Mouse (Mus musculus): Measurements from ENCODE around the gene Negr1. TPM values are rescaled to one million over a fixed set of nuclear protein-coding genes. Genes with fewer than 3 reads are reported as not detected.
A peak's percentile ranks its signal among the peaks of the same experiment; 100 is the strongest.

Gene Negr1
- total and polyA plus RNA-seq, 3 experiments: 0.65 to 1.1 (median 1.1) TPM

DNA sequence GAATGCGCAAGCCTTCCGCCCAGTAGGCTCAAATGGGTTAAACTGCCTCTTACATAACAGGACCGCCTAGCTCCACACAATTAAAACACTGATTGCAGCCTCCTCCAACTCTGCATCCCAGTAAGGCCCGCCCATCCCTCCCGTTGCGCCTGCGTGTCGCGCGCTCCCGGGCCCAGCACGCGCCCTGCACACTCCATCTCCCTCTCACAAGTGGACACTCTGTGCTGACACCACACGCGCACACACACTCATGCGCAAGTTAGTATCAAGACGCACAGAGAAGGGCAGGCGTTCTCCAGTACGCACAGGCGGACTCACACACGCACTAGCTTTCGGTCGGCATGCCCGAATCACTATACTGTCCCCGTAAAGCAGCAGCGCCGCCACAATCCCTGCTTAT lies 828 bp upstream of the Negr1 start:
- peak; percentile 71 to 75 for DNase-seq
- intact Hi-C loops (cut with DNase I): no loop called here
- under 1% methylated on average over 27 of the region's 27 CpGs for WGBS
- peak overlapping the region; percentile 35 for H3K4me3 ChIP-seq
- H3K4me1 ChIP-seq (ENCODE audit: control insufficient read depth, insufficient read depth, low read length): no peaks in the 10 kb centered on the region
- peak overlapping the region; percentile 69 for H3K9ac ChIP-seq (ENCODE audit: low read depth, low read length)
- no peaks in the 10 kb centered on the region for H3K36me3 ChIP-seq (ENCODE audit: control insufficient read depth, insufficient read depth, low read length)
- no peak for TF ChIP-seq CTCF (IDR thresholded peaks at IDR 0.05)
- TF ChIP-seq POLR2A (IDR thresholded peaks at IDR 0.05; ENCODE audit: insufficient read depth, low read depth, low read length): peak; percentile 83
- no peak for TF ChIP-seq EP300 (IDR thresholded peaks at IDR 0.05; ENCODE audit: insufficient read depth, low read depth, low read length)
- no peak overlapping the region for H3K27ac ChIP-seq
- no peaks in the 10 kb centered on the region; the same call in 1 of the 2 replicates for H3K27me3 ChIP-seq (ENCODE audit: control insufficient read depth, insufficient read depth, low read length)
- H3K79me2 ChIP-seq (replicated peaks; ENCODE audit: control insufficient read depth, insufficient read depth, low read length): no peaks in the 10 kb centered on the region

DNA sequence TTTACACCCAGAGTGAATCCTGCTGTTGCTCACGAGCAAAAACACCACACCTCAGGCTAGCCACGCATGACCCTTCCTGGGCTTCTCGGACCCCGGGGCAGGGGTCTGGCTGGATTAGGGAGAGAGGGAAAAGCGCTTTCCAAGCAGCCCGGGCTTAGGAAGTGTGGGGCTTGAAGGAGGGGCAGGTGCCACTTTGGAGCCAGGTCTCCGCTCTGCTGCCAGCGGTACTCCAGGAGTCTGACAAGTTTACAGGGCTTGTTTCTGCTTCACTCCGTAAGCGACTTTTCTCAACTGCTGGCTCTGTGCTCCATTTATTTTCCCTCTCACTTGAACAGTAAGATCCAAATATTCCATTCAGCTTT lies 811 bp downstream of the Negr1 start:
- no peaks in the 10 kb centered on the region for H3K36me3 ChIP-seq (ENCODE audit: control insufficient read depth, insufficient read depth, low read length)
- H3K79me2 ChIP-seq (replicated peaks; ENCODE audit: control insufficient read depth, insufficient read depth, low read length): no peaks in the 10 kb centered on the region
- intact Hi-C loops (cut with DNase I): no loop called here
- DNase-seq: peak in 1 of 2 experiments; percentile 24
- WGBS: 2% methylated on average over 10 of the region's 10 CpGs
- no peak overlapping the region for H3K27ac ChIP-seq
- H3K4me3 ChIP-seq: peak overlapping the region; percentile 45
- no peak overlapping the region for H3K9ac ChIP-seq (ENCODE audit: low read depth, low read length)
- H3K4me1 ChIP-seq (ENCODE audit: control insufficient read depth, insufficient read depth, low read length): no peaks in the 10 kb centered on the region
- H3K27me3 ChIP-seq (ENCODE audit: control insufficient read depth, insufficient read depth, low read length): no peaks in the 10 kb centered on the region; the same call in 1 of the 2 replicates
- TF ChIP-seq CTCF (IDR thresholded peaks at IDR 0.05) (no peak), POLR2A (IDR thresholded peaks at IDR 0.05; ENCODE audit: insufficient read depth, low read depth, low read length) (no peak), EP300 (IDR thresholded peaks at IDR 0.05; ENCODE audit: insufficient read depth, low read depth, low read length) (no peak)

DNA sequence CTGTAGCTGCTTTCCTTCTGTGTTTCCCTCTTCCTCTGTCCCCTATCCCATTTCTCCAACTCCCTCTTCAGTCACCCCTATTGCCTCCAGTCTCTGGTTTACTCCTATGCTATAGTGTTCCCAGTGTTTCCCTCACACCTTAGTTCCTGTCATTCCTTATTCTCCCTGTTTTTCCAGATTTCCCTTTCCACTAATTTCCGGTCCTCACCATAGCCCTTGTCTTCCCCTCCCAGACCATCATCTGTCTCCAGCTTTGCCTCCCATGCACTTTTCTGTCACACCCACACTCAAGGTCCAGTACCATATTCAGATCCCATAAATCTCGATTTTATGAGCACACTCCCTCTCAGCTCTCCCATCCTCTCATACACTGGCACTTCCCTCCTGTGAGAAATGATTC lies 1.2 kb downstream of the Negr1 start:
- WGBS: 13% methylated on average over 2 of the region's 2 CpGs
- H3K36me3 ChIP-seq (ENCODE audit: control insufficient read depth, insufficient read depth, low read length): no peaks in the 10 kb centered on the region
- H3K9ac ChIP-seq (ENCODE audit: low read depth, low read length): no peak overlapping the region
- no peak overlapping the region for H3K4me3 ChIP-seq
- intact Hi-C loops (cut with DNase I): no loop called here
- no peaks in the 10 kb centered on the region; the same call in 1 of the 2 replicates for H3K27me3 ChIP-seq (ENCODE audit: control insufficient read depth, insufficient read depth, low read length)
- no peak for TF ChIP-seq EP300 (IDR thresholded peaks at IDR 0.05; ENCODE audit: insufficient read depth, low read depth, low read length)
- no peak for TF ChIP-seq CTCF (IDR thresholded peaks at IDR 0.05)
- TF ChIP-seq POLR2A (IDR thresholded peaks at IDR 0.05; ENCODE audit: insufficient read depth, low read depth, low read length): no peak
- no peaks in the 10 kb centered on the region for H3K79me2 ChIP-seq (replicated peaks; ENCODE audit: control insufficient read depth, insufficient read depth, low read length)
- no peaks in the 10 kb centered on the region for H3K4me1 ChIP-seq (ENCODE audit: control insufficient read depth, insufficient read depth, low read length)
- no peak overlapping the region for H3K27ac ChIP-seq
- DNase-seq: no peak

DNA sequence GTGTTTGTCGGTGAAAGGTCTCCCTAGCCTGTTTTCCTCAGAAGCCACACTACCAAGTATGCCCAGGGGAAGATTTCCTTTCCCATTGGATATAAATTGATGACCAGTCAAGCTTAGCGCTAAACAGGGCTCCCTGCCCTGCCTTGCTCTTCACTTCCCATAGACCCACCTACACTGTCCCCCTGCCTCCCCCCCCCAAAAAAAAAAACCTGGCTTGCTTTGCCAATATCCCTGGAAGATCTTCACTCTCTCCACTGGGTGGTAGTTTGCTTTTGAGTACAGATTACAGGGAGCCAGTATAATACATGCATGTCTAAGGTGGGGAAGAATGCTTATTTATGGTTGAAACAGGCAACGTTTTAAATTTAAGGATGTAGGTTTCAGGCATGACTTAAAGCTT lies 1.8 kb downstream of the Negr1 start:
- H3K4me1 ChIP-seq (ENCODE audit: control insufficient read depth, insufficient read depth, low read length): no peaks in the 10 kb centered on the region
- no peaks in the 10 kb centered on the region; the same call in 1 of the 2 replicates for H3K27me3 ChIP-seq (ENCODE audit: control insufficient read depth, insufficient read depth, low read length)
- no peak for TF ChIP-seq POLR2A (IDR thresholded peaks at IDR 0.05; ENCODE audit: insufficient read depth, low read depth, low read length)
- no peak for TF ChIP-seq CTCF (IDR thresholded peaks at IDR 0.05)
- TF ChIP-seq EP300 (IDR thresholded peaks at IDR 0.05; ENCODE audit: insufficient read depth, low read depth, low read length): no peak
- H3K9ac ChIP-seq (ENCODE audit: low read depth, low read length): no peak overlapping the region
- no peak overlapping the region for H3K4me3 ChIP-seq
- no peak for DNase-seq
- intact Hi-C loops (cut with DNase I): no loop called here
- 29% methylated on average over 3 of the region's 3 CpGs for WGBS
- H3K27ac ChIP-seq: no peak overlapping the region
- H3K79me2 ChIP-seq (replicated peaks; ENCODE audit: control insufficient read depth, insufficient read depth, low read length): no peaks in the 10 kb centered on the region
- no peaks in the 10 kb centered on the region for H3K36me3 ChIP-seq (ENCODE audit: control insufficient read depth, insufficient read depth, low read length)

DNA sequence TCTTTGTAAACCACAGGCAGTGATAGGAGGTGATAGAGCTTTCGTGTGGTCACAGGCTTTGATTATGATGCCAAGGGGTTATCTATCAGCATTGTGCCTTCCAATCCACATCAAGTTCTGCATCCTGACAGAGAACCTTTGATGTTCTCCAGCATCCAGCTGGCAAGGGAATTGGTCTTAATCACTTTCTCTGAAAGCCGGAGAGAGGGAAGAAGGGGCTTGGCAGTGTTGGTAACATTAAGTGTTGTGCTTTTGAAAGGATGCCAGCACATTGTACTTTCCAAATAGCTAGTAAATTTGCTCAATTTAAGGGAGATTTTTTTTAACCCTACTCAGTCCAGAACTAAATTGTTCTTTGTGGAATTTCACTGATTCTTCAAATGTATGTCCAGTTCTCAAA lies 11.9 kb downstream of the Negr1 start:
- WGBS: 23% methylated on average over 2 of the region's 2 CpGs
- intact Hi-C loops (cut with DNase I): no loop called here
- H3K4me3 ChIP-seq: no peak overlapping the region
- no peaks in the 10 kb centered on the region for H3K27me3 ChIP-seq (ENCODE audit: control insufficient read depth, insufficient read depth, low read length)
- TF ChIP-seq CTCF (IDR thresholded peaks at IDR 0.05) (no peak), EP300 (IDR thresholded peaks at IDR 0.05; ENCODE audit: insufficient read depth, low read depth, low read length) (no peak), POLR2A (IDR thresholded peaks at IDR 0.05; ENCODE audit: insufficient read depth, low read depth, low read length) (no peak)
- H3K4me1 ChIP-seq (ENCODE audit: control insufficient read depth, insufficient read depth, low read length): no peaks in the 10 kb centered on the region
- no peaks in the 10 kb centered on the region for H3K36me3 ChIP-seq (ENCODE audit: control insufficient read depth, insufficient read depth, low read length)
- H3K9ac ChIP-seq (ENCODE audit: low read depth, low read length): no peak overlapping the region
- no peaks in the 10 kb centered on the region; the same call in 1 of the 2 replicates for H3K79me2 ChIP-seq (replicated peaks; ENCODE audit: control insufficient read depth, insufficient read depth, low read length)
- no peak overlapping the region for H3K27ac ChIP-seq
- DNase-seq: no peak

DNA sequence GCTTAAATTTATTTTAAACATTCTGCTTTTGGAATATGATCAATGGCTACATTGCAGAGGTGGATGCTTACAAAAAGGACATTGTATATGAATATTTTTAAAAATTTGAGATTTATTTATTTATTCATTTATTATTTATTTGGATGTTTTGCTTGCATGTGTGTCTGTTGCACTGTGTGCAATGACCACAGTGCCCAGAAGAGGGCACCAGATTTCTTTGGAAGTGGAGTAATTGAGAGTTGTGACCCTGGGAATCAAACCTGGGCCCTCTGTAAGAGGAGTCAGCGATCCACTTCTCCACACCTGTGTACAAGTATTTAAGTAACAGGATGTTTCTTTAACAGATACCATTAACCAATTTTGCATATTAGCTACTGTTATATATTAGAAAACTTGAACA lies 14.7 kb downstream of the Negr1 start:
- Histone ChIP-seq H3K27ac (no peak overlapping the region), H3K4me1 (ENCODE audit: control insufficient read depth, insufficient read depth, low read length) (no peaks in the 10 kb centered on the region), H3K79me2 (replicated peaks; ENCODE audit: control insufficient read depth, insufficient read depth, low read length) (no peaks in the 10 kb centered on the region; the same call in 1 of the 2 replicates), H3K27me3 (ENCODE audit: control insufficient read depth, insufficient read depth, low read length) (no peaks in the 10 kb centered on the region), H3K4me3 (no peak overlapping the region), H3K36me3 (ENCODE audit: control insufficient read depth, insufficient read depth, low read length) (no peaks in the 10 kb centered on the region), H3K9ac (ENCODE audit: low read depth, low read length) (no peak overlapping the region)
- peak; percentile 34 for TF ChIP-seq CTCF (IDR thresholded peaks at IDR 0.05)
- no peak for TF ChIP-seq EP300 (IDR thresholded peaks at IDR 0.05; ENCODE audit: insufficient read depth, low read depth, low read length)
- TF ChIP-seq POLR2A (IDR thresholded peaks at IDR 0.05; ENCODE audit: insufficient read depth, low read depth, low read length): no peak
- no peak for DNase-seq
- WGBS: 81% methylated on average over 1 of the region's 1 CpGs
- intact Hi-C loops (cut with DNase I): no loop called here

All from heart, adult 2 months (tissue).